Mouse (Mus musculus) liver, embryonic 16.5 days (tissue): ENCODE results near the gene Ak1. TPM values are rescaled to one million over a fixed set of nuclear protein-coding genes. Genes with fewer than 3 reads are reported as not detected.

ENCODE experiments used
- ATAC-seq: fragments of 200-750 bp; cut with Nextera tagmentation; 2 replicates; pipeline ENCODE4 v1.8.0; 2017; ENCODE audit warnings: low read depth, mild to moderate bottlenecking, moderate number of reproducible peaks, moderate library complexity
- H3K27ac ChIP-seq: fragments of 300-500 bp; sonication (generic); 2 replicates; pipeline ENCODE4 v1.5.1; 2014; ENCODE audit warnings: mild to moderate bottlenecking, low read length
- H3K27me3 ChIP-seq: fragments of 300-500 bp; sonication (generic); 2 replicates; pipeline ENCODE4 v1.6.1; 2014; ENCODE audit warnings: low read depth, low read length, mixed read lengths; ENCODE audit not compliant: control insufficient read depth, insufficient read depth
- H3K36me3 ChIP-seq: fragments of 300-500 bp; sonication (generic); 2 replicates; pipeline ENCODE4 v1.6.1; 2014; ENCODE audit warnings: mild to moderate bottlenecking; ENCODE audit not compliant: control insufficient read depth, insufficient read depth
- H3K4me1 ChIP-seq: fragments of 300-500 bp; sonication (generic); 2 replicates; pipeline ENCODE4 v1.6.1; 2014; ENCODE audit warnings: low read depth, low read length, mixed read lengths; ENCODE audit not compliant: control insufficient read depth
- H3K4me2 ChIP-seq: fragments of 300-500 bp; sonication (generic); 2 replicates; pipeline ENCODE4 v1.6.1; 2014; ENCODE audit warnings: low read depth, low read length, mixed read lengths
- H3K4me3 ChIP-seq: fragments of 300-500 bp; sonication (generic); 2 replicates; pipeline ENCODE4 v1.5.1; 2014; ENCODE audit warnings: low read depth, mild to moderate bottlenecking, low read length
- H3K9ac ChIP-seq: fragments of 300-500 bp; sonication (generic); 2 replicates; pipeline ENCODE4 v1.6.1; 2014; ENCODE audit warnings: low read depth, low read length
- H3K9me3 ChIP-seq: fragments of 300-500 bp; sonication (generic); replicated peaks from 2 replicates; pipeline ENCODE4 v1.6.1; 2016; ENCODE audit warnings: low read length; ENCODE audit not compliant: control insufficient read depth
- WGBS: fragments of 180-500 bp; shearing (Covaris S2); extraction: QIAGEN DNeasy Blood & Tissue Kit; methylation state at CpG from one replicate; pipeline ENCODE4 v1.1.7; 2014; ENCODE audit not compliant: insufficient replicate concordance; 5-methylcytosine and 5-hydroxymethylcytosine counted together
- polyA plus RNA-seq: library from polyadenylated mRNA; unstranded; fragments of >200 nt; fragmentation: Nextera tagmentation; extraction: Ambion mirVana; gene quantifications from 2 replicates; pipeline ENCODE4 v1.2.1, GENCODE M21; 2015

Ak1 gene
- polyA plus RNA-seq, 1 experiment from 2014 or later = 7.9 TPM

DNA sequence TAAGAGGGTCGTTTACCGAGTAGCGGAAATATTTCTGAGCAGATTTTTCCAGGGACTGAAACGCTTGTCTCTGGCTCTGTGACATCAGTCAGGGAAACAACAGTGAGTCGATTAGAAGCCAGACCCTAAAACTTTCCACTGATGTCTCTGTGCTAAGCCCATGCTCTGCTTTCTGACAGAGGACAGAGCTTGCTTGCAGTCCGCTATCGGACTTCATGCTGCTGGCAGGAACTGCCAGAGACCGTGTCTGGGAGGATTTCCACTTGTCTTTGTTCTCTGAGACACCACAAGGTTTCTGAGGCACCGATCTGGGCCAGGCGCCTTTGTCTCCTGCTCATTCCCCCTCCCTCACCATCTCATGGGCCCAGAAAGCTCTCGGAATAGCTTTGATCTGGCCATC, 46.2 kb downstream of the Ak1 start:
- Histone ChIP-seq H3K4me1 (peaks cover 7% of the 10 kb centered on the region), H3K27ac (no peak overlapping the region), H3K9ac (no peak overlapping the region), H3K4me2 (no peak overlapping the region), H3K27me3 (no peaks in the 10 kb centered on the region), H3K4me3 (no peak overlapping the region), H3K9me3 (no peaks in the 10 kb centered on the region), H3K36me3 (no peaks in the 10 kb centered on the region)
- no peak for ATAC-seq
- WGBS = 65% methylated on average over 11 of the region's 11 CpGs

DNA sequence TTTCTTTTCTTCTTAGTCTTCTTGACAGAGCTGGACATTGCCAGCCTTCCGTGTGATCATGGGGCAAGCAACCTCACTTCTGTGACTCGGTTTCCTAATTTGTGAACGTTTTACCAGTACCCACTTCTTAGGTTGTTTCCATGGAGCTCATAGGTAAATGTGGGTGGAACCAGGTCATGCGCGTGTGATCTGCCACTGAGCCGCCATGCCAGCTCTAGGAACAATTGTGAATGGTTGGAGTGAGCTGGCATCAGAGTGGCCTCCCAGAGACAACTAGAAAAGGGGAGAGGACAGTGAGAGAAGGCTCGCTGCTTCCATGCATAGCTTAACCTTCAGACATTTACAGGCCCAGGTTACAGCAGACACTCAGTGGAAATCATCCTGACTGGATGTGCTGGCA, 46.6 kb downstream of the Ak1 start:
- H3K36me3 ChIP-seq = no peaks in the 10 kb centered on the region

DNA sequence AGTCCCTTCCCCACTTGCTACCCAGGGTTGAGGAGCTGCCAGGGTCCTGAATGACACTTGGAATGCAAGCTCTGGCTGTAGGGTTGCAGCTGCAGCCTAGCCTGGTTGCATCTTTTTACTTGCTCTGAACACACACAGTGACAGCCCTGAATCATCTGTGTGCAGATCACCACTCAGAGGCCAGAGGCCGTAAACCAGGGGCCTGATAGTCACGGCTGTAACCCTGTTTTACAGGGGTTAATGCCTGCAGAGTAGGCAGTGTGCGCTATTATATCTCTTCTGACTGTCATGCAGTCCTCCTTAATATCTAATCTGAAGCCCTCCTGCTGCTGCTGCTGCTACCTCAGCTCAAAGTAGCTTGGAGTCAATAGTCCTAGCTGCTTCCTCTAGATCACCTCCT, 48.3 kb downstream of the Ak1 start:
- 27% methylated on average over 3 of the region's 3 CpGs for WGBS
- ATAC-seq = peak; percentile 33; the same call in 1 of the 2 replicates
- Histone ChIP-seq H3K9ac (no peak overlapping the region), H3K27ac (no peak overlapping the region), H3K4me1 (peaks cover 17% of the 10 kb centered on the region), H3K9me3 (no peaks in the 10 kb centered on the region), H3K27me3 (no peaks in the 10 kb centered on the region), H3K4me2 (no peak overlapping the region), H3K4me3 (no peak overlapping the region), H3K36me3 (no peaks in the 10 kb centered on the region)

More for the DNA sequence above, 46.6 kb downstream of the Ak1 start:
- peaks cover 11% of the 10 kb centered on the region for H3K4me1 ChIP-seq
- ATAC-seq = no peak
- H3K4me3 ChIP-seq = no peak overlapping the region
- no peaks in the 10 kb centered on the region for H3K27me3 ChIP-seq
- no peaks in the 10 kb centered on the region for H3K9me3 ChIP-seq
- no peak overlapping the region for H3K4me2 ChIP-seq
- 75% methylated on average over 7 of the region's 7 CpGs for WGBS
- no peak overlapping the region for H3K9ac ChIP-seq
- no peak overlapping the region for H3K27ac ChIP-seq

DNA sequence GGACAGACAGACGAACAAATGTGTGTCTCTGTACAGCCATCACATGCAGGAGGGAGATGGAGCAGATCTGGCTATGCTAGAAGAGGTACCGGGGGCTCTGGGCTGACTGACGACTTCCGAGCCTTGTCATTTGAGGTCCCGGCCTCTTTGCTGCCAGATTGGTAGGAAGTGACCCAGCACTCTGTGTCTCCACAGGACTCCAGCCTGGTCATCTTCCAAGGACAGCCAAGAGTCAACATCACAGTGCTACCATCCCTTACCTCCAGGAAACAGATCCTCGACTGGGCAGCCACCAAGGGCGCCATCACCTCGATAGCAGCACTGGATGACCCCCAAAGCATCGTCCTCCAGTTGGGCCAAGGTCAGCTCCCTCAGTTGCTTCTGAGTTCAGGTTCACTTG, 49.6 kb downstream of the Ak1 start:
- 76% methylated on average over 9 of the region's 9 CpGs for WGBS
- Histone ChIP-seq H3K4me3 (no peak overlapping the region), H3K27me3 (no peaks in the 10 kb centered on the region), H3K9me3 (no peaks in the 10 kb centered on the region), H3K4me2 (no peak overlapping the region), H3K4me1 (peaks cover 11% of the 10 kb centered on the region), H3K9ac (no peak overlapping the region), H3K27ac (no peak overlapping the region), H3K36me3 (no peaks in the 10 kb centered on the region)
- no peak for ATAC-seq

DNA sequence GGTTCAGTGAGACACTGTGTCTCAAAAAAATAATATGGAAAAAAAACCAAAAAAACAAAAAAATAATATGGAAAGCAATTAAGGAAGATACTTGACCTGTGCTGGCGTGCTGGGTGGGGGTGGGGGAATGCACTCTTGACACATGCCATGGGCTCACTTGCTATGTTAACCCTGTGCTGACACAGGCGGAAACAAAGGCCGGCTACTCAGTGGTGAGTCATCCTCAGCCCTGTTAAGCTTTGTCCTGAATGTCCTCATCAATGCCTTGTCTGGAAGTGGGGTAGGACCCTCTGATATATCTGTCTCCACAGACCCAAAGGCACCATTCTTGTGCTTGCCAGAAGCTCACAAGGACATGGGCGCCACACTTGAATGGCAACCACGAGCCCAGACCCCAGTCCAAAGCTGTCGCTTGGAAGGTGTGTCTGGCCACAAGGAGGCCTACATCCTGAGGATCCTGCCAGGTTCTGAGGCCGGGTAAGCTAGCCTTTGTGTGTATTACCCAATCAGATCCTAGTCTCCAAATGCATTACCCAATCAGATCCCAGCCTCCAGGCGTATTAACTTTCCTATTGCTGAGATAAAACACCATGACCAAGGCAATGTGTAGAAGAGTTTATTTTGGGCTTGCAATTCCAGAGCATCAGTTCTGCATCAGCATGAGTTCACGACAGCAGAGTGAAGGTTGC, 50.5 kb downstream of the Ak1 start:
- no peaks in the 10 kb centered on the region for H3K27me3 ChIP-seq
- H3K4me3 ChIP-seq = no peak overlapping the region
- no peak overlapping the region for H3K4me2 ChIP-seq
- H3K4me1 ChIP-seq = peaks cover 11% of the 10 kb centered on the region
- no peak overlapping the region for H3K9ac ChIP-seq
- H3K36me3 ChIP-seq = no peaks in the 10 kb centered on the region
- 64% methylated on average over 9 of the region's 9 CpGs for WGBS
- H3K27ac ChIP-seq = no peak overlapping the region
- H3K9me3 ChIP-seq = no peaks in the 10 kb centered on the region
- ATAC-seq = no peak

DNA sequence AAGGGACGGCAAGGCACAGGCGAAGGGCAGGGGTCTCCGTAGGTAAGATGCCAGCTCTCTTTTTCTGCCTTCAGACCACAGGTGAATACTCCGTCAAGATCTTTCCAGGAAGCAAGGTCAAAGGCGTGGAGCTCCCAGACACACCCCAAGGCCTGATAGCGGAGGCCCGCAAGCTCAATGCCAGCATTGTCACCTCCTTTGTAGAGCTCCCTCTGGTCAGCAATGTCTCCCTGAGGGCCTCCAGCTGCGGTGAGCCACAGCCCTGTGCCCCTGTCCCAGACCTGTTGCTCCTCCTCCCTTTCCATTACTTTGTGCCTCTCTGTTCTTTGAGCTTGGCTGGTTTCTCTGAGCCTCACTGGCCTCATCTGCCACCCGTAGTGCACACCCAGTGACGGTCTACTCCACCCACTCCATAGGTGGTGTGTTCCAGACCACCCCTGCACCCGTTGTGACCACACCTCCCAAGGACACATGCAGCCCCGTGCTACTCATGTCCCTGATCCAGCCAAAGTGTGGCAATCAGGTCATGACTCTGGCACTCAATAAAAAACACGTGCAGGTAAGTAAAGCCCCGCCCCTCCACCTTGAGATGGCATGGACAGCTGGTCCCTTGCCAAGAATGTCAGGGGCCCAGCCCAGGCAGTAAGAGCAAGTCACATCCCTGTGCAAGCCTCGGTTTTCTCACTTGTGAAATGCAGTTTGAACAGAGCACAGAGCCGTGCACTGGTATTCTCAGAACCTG, 51.8 kb downstream of the Ak1 start:
- Histone ChIP-seq H3K36me3 (no peaks in the 10 kb centered on the region), H3K4me1 (peaks cover 11% of the 10 kb centered on the region), H3K4me2 (no peak overlapping the region), H3K9ac (no peak overlapping the region), H3K27me3 (no peaks in the 10 kb centered on the region), H3K9me3 (no peaks in the 10 kb centered on the region), H3K4me3 (no peak overlapping the region), H3K27ac (no peak overlapping the region)
- 49% methylated on average over 16 of the region's 16 CpGs for WGBS
- ATAC-seq = peak; percentile 68

DNA sequence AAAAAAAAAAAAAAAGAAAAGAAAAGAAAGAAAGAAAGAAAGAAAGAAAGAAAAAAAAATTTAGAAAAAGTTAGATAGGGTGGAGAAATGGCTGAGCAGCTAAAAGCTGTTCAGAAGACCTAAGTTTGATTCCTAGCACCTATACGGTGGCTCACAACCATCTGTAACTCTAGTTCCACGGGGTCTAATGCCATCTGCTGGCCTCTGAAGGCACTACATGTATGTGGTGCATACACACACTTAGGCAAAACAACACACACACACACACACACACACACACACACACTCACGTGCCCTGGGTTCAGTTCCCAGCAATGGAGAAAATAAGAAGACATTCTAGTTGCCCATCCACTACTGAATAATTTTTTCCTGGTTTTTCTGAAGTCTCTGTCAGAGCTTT, 55.3 kb downstream of the Ak1 start:
- H3K9ac ChIP-seq = no peak overlapping the region

DNA sequence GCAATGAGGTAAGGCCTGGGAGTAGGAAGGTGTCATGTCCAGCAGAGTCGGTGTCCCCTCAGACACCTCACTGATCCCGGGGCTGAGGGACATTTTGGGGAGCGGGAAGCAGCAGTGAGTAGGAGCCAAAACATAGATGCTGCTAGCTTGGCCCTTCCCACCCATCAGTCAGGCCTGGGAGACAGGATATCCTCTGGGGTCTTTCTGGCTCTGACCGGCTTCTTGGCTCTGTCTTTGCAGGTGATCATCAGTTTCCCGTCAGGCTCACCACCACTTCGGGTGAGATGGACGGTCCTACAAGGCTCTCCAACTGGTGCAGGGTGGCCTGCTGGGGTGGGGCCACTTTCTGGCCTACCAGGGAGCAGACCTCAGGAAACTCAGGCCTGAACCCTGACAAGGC, 56.1 kb downstream of the Ak1 start:
- no peak overlapping the region for H3K9ac ChIP-seq
- no peak overlapping the region for H3K27ac ChIP-seq
- no peaks in the 10 kb centered on the region for H3K9me3 ChIP-seq
- peaks cover 11% of the 10 kb centered on the region for H3K4me1 ChIP-seq
- no peak for ATAC-seq
- H3K36me3 ChIP-seq = 0 out of 2 replicates have a peak, but pooled peaks cover 1% of the 10 kb centered on the region
- H3K27me3 ChIP-seq = no peaks in the 10 kb centered on the region
- H3K4me2 ChIP-seq = no peak overlapping the region
- no peak overlapping the region for H3K4me3 ChIP-seq
- 79% methylated on average over 7 of the region's 7 CpGs for WGBS

More for the DNA sequence above, 55.3 kb downstream of the Ak1 start:
- Histone ChIP-seq H3K4me1 (peaks cover 11% of the 10 kb centered on the region), H3K27me3 (no peaks in the 10 kb centered on the region), H3K27ac (no peak overlapping the region), H3K4me3 (no peak overlapping the region), H3K4me2 (no peak overlapping the region), H3K36me3 (no peaks in the 10 kb centered on the region), H3K9me3 (no peaks in the 10 kb centered on the region)
- ATAC-seq = no peak
- 77% methylated on average over 3 of the region's 3 CpGs for WGBS

DNA sequence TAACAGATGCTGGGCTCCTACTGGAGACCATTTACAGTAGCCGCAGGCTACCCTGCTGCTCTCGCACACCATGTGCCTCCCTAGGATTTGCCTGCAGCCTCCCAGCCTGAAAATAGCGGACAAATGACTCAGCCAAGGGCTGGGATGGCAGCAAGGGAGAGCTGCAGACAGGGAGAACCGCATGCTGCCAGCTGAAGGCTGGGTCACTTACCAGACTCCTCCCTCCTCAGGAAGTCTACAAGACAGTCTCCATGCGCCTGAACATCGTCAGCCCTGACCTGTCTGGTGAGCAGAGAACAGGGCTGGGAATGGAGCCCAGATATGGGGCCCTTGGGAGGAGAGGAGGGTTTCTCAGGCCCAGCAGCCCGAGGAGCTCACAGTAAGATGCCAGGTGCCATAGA, 58.5 kb downstream of the Ak1 start:
- no peak for ATAC-seq
- 50% methylated on average over 7 of the region's 7 CpGs for WGBS
- Histone ChIP-seq H3K27me3 (no peaks in the 10 kb centered on the region), H3K4me1 (no peaks in the 10 kb centered on the region), H3K9me3 (no peaks in the 10 kb centered on the region), H3K4me3 (no peak overlapping the region), H3K36me3 (peaks cover 8% of the 10 kb centered on the region), H3K9ac (no peak overlapping the region), H3K4me2 (no peak overlapping the region), H3K27ac (no peak overlapping the region)
